Mouse (Mus musculus) stomach, postnatal 0 days (tissue): ENCODE measurements around the gene Map4k4.

Experiments
- CTCF ChIP-seq: IDR thresholded peaks from 2 replicates; pipeline ENCODE4 v1.5.1; 2016; ENCODE audit warnings: antibody characterized with exemption, low read depth, mild to moderate bottlenecking, moderate library complexity
- EP300 ChIP-seq: optimal IDR thresholded peaks from 2 replicates; pipeline ENCODE3; 2016; ENCODE audit warnings: antibody characterized with exemption

DNA sequence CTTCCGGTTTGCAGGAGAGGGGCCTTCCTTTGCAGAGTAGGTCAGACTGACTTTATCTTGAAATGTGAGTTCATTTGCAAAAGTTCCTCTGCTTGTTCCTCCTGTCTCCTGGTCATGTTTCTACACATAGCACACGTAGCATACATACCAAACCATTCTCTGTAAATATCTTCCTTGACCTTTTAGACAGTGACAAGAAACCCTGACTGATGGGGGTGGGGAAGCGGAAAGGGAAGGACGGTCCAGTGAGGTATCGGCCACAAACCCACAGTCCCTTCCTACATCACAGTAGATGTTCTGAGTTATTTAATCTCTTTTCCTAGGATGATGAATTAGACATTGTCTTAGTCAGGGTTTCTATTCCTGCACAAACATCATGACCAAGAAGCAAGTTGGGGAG lies 145.9 kb downstream of the Map4k4 start:
- no peak for TF ChIP-seq CTCF
- TF ChIP-seq EP300, result no peak
